Mouse (Mus musculus): ENCODE data around the gene Zfyve1.

The Zfyve1 gene

GRCm38 (mm10) chr12:83521083-83521482 lies 75.9 kb downstream of the Zfyve1 start:
- DNase-seq, result no peak

- DNase-seq, result peak; percentile 97
Measured at GRCm38 (mm10) chr12:83520311-83520890, 76.6 kb downstream of the Zfyve1 start, which contains the start of gene Dcaf4. Dcaf4 (plus strand) TSS chr12:83520466.

- DNase-seq, result no peak
Measured at GRCm38 (mm10) chr12:83517580-83517979, 79.4 kb downstream of the Zfyve1 start.

- no peak for DNase-seq
Measured at GRCm38 (mm10) chr12:83514216-83514615, 82.8 kb downstream of the Zfyve1 start.

GRCm38 (mm10) chr12:83513185-83513584 lies 83.8 kb downstream of the Zfyve1 start:
- peak in 1 of 2 experiments; percentile 40 for DNase-seq

GRCm38 (mm10) chr12:83512783-83513182 lies 84.2 kb downstream of the Zfyve1 start:
- no peak for DNase-seq

GRCm38 (mm10) chr12:83510586-83510985 lies 86.4 kb downstream of the Zfyve1 start:
- no peak for DNase-seq

- DNase-seq, result no peak
Measured at GRCm38 (mm10) chr12:83506543-83506942, 90.5 kb downstream of the Zfyve1 start.

- peak; percentile 81 to 86 for DNase-seq
Measured at GRCm38 (mm10) chr12:83502190-83502589, 94.8 kb downstream of the Zfyve1 start.

- no peak for DNase-seq
Measured at GRCm38 (mm10) chr12:83499256-83499655, 97.8 kb downstream of the Zfyve1 start.

GRCm38 (mm10) chr12:83497959-83498358 lies 99.1 kb downstream of the Zfyve1 start:
- no peak for DNase-seq

- DNase-seq, result no peak
Measured at GRCm38 (mm10) chr12:83496736-83497135, 100.3 kb downstream of the Zfyve1 start.

Data from cerebellum, postnatal 14 days (tissue).